Mouse (Mus musculus) CH12.LX (cell line): ENCODE measurements around the gene Rbbp8nl. TPM values are rescaled to one million over a fixed set of nuclear protein-coding genes. Genes with fewer than 3 reads are reported as not detected.

Experiments used
- DNase-seq: peaks from one replicate; pipeline ENCODE4 v3.0.0-alpha.2; 2013; ENCODE audit errors: extremely low read depth
- H3K27ac ChIP-seq: 2 replicates; pipeline ENCODE4 v1.5.1; 2012; ENCODE audit warnings: low read depth, mild to moderate bottlenecking, control low read depth, moderate library complexity; ENCODE audit not compliant: insufficient read depth
- H3K27me3 ChIP-seq: replicated peaks from 2 replicates; pipeline ENCODE3; 2012; ENCODE audit warnings: inconsistent platforms
- H3K36me3 ChIP-seq, 2 experiments: replicated peaks in 1 of 2; 2 replicates each; pipeline versions ENCODE3 to v1.6.1; 2012; ENCODE audit warnings: inconsistent platforms in 1 of 2, low read length in 1 of 2, mild to moderate bottlenecking in 1 of 2, mixed read lengths in 1 of 2, moderate library complexity in 1 of 2; ENCODE audit not compliant: control insufficient read depth in 1 of 2, insufficient read depth in 1 of 2
- H3K4me1 ChIP-seq, 2 experiments: 2 replicates each; pipeline ENCODE4 v1.6.1; 2012; ENCODE audit warnings: inconsistent platforms in 1 of 2, moderate library complexity in 1 of 2; ENCODE audit not compliant: insufficient read depth in 2 of 2, control insufficient read depth in 1 of 2
- H3K4me2 ChIP-seq: 2 replicates; pipeline ENCODE4 v1.6.1; 2012; ENCODE audit warnings: low read depth, mild to moderate bottlenecking, control low read depth; ENCODE audit not compliant: poor library complexity, insufficient read depth, severe bottlenecking
- H3K4me3 ChIP-seq, 3 experiments: fragments of 150-350 bp in 1 of 3; sonication (generic) in 1 of 3; replicated peaks in 1 of 3; 2 replicates each; pipeline versions ENCODE3 to v1.5.1; 2011 to 2012; ENCODE audit warnings: low read depth in 2 of 3, low read length in 2 of 3, mild to moderate bottlenecking in 2 of 3, moderate library complexity in 2 of 3, control low read depth in 1 of 3, improper control_type of control experiment in 1 of 3, inconsistent platforms in 1 of 3, mixed read lengths in 1 of 3; ENCODE audit not compliant: poor library complexity in 1 of 3
- H3K79me2 ChIP-seq: replicated peaks from 2 replicates; pipeline ENCODE4 v1.6.1; 2012; ENCODE audit warnings: mild to moderate bottlenecking, moderate library complexity; ENCODE audit not compliant: control insufficient read depth, poor library complexity, insufficient read depth, severe bottlenecking; ENCODE audit errors: extremely low read depth
- H3K9ac ChIP-seq: 2 replicates; pipeline ENCODE4 v1.6.1; 2012; ENCODE audit warnings: low read depth, mild to moderate bottlenecking, control low read depth, moderate library complexity; ENCODE audit not compliant: insufficient read depth
- H3K9me3 ChIP-seq: replicated peaks from 2 replicates; pipeline ENCODE3; 2012; ENCODE audit warnings: low read length, inconsistent platforms, mixed read lengths
- CHD1 ChIP-seq: IDR thresholded peaks from 2 replicates; pipeline ENCODE4 v1.6.1; 2012; ENCODE audit warnings: low read depth, low read length, improper control_type of control experiment, inconsistent platforms
- CHD2 ChIP-seq: IDR thresholded peaks from 2 replicates; pipeline ENCODE4 v1.6.1; 2011; ENCODE audit warnings: low read length, improper control_type of control experiment
- CTCF ChIP-seq, 2 experiments: IDR thresholded peaks in 1 of 2; conservative IDR thresholded peaks in 1 of 2; 2 replicates each; pipeline ENCODE4 v1.5.1; 2011 to 2012; ENCODE audit warnings: low read depth in 2 of 2, low read length in 2 of 2, improper control_type of control experiment in 1 of 2, inconsistent platforms in 1 of 2, mild to moderate bottlenecking in 1 of 2, moderate library complexity in 1 of 2
- ETS1 ChIP-seq: conservative IDR thresholded peaks from 2 replicates; pipeline ENCODE4 v1.6.1; 2012; ENCODE audit warnings: low read depth, mild to moderate bottlenecking, inconsistent platforms, low read length, improper control_type of control experiment, moderate library complexity
- IRF4 ChIP-seq: IDR thresholded peaks from 2 replicates; pipeline ENCODE4 v1.6.1; 2014; ENCODE audit warnings: low read depth, mild to moderate bottlenecking, inconsistent platforms, low read length, improper control_type of control experiment
- KAT2A ChIP-seq: IDR thresholded peaks from 2 replicates; pipeline ENCODE4 v1.6.1; 2012; ENCODE audit warnings: low read length, improper control_type of control experiment, inconsistent platforms; ENCODE audit not compliant: insufficient replicate concordance
- MXI1 ChIP-seq: IDR thresholded peaks from 2 replicates; pipeline ENCODE4 v1.6.1; 2011; ENCODE audit warnings: mild to moderate bottlenecking, low read depth, low read length, improper control_type of control experiment
- MYC ChIP-seq: IDR thresholded peaks from 2 replicates; pipeline ENCODE4 v1.6.1; 2011; ENCODE audit warnings: low read depth, mild to moderate bottlenecking, improper control_type of control experiment, low read length
- NELFE ChIP-seq: IDR thresholded peaks from 2 replicates; pipeline ENCODE4 v1.6.1; 2011; ENCODE audit warnings: low read depth, low read length, improper control_type of control experiment
- NRF1 ChIP-seq: IDR thresholded peaks from 2 replicates; pipeline ENCODE4 v1.6.1; 2014; ENCODE audit warnings: low read depth, mild to moderate bottlenecking, inconsistent platforms, low read length, improper control_type of control experiment, moderate library complexity
- PAX5 ChIP-seq: IDR thresholded peaks from 2 replicates; pipeline ENCODE4 v1.6.1; 2012; ENCODE audit warnings: low read length, inconsistent platforms, mixed read lengths
- POLR2A ChIP-seq: IDR thresholded peaks from 2 replicates; pipeline ENCODE4 v1.6.1; 2011; ENCODE audit warnings: low read depth, mild to moderate bottlenecking, improper control_type of control experiment, low read length
- RAD21 ChIP-seq: IDR thresholded peaks from 2 replicates; pipeline ENCODE4 v1.6.1; 2011; ENCODE audit warnings: low read depth, mild to moderate bottlenecking, low read length, improper control_type of control experiment, moderate library complexity
- RCOR1 ChIP-seq: conservative IDR thresholded peaks from 2 replicates; pipeline ENCODE4 v1.6.1; 2012; ENCODE audit warnings: low read depth, mild to moderate bottlenecking, inconsistent platforms, low read length, improper control_type of control experiment
- TBP ChIP-seq: conservative IDR thresholded peaks from 2 replicates; pipeline ENCODE4 v1.6.1; 2011; ENCODE audit warnings: low read depth, low read length, improper control_type of control experiment
- TCF12 ChIP-seq: IDR thresholded peaks from 2 replicates; pipeline ENCODE4 v1.6.1; 2014; ENCODE audit warnings: low read depth, mild to moderate bottlenecking, inconsistent platforms, low read length, improper control_type of control experiment
- dilution Hi-C: fragments of 300-500 bp; cut with MboI; formaldehyde crosslinking; loops from 2 replicates; pipeline ENCODE4 v1.14.3; 2020; ENCODE audit warnings: low sequenced_read_pairs; ENCODE audit not compliant: extremely low pct_unique_long_range_greater_than_20kb, extremely low pct_ligation_motif_present
- in situ Hi-C: fragments of 300-500 bp; cut with MboI; formaldehyde crosslinking; loops from 3 replicates; pipeline ENCODE4 v1.14.3; 2019; ENCODE audit warnings: low sequenced_read_pairs, low pct_ligation_motif_present, low pct_unique_long_range_greater_than_20kb, mixed read lengths
- polyA plus RNA-seq: library from polyadenylated mRNA; unstranded; fragments of >175 nt; gene quantifications from 2 replicates; pipeline ENCODE4 v1.2.1, GENCODE M21; 2012; ENCODE audit warnings: low read depth; ENCODE audit not compliant: insufficient read length
- total RNA-seq, 2 experiments: library from RNA; depleted of rRNA; stranded (reverse); fragments of 300-350 nt in 1 of 2; fragments of >200 nt in 1 of 2; gene quantifications; 2 replicates each; pipeline ENCODE4 v1.2.3; 2012 to 2014

Gene Rbbp8nl
- total and polyA plus RNA-seq, 3 experiments: not detected

GRCm38 (mm10) chr2:180228592-180228991, 61.1 kb downstream of the Rbbp8nl start:
- in situ Hi-C loops: loop anchor here (5.0 kb wide), 1 partner anchor 36 kb away; no protein-coding TSS in a partner anchor
- dilution Hi-C loops: no loop called here
- H3K4me1 ChIP-seq: peaks cover 4 to 7% of the 10 kb centered on the region in 2 experiments; a peak in 2 of 4 replicates

GRCm38 (mm10) chr2:180228060-180228458, 61.6 kb downstream of the Rbbp8nl start:
- no peak for DNase-seq
- Histone ChIP-seq H3K79me2 (no peaks in the 10 kb centered on the region), H3K9me3 (no peaks in the 10 kb centered on the region), H3K36me3 (no peaks in the 10 kb centered on the region), H3K4me1 (peaks cover 4 to 7% of the 10 kb centered on the region in 2 experiments; a peak in 2 of 4 replicates), H3K9ac (no peak overlapping the region), H3K4me2 (no peak overlapping the region)
- in situ Hi-C loops (loop anchor here (5.0 kb wide), 1 partner anchor 36 kb away; no protein-coding TSS in a partner anchor), dilution Hi-C loops (no loop called here)
- TF ChIP-seq CHD2: no peak
- no peak for TF ChIP-seq PAX5
- TF ChIP-seq RAD21: no peak
- TF ChIP-seq MXI1: no peak
- TF ChIP-seq POLR2A: no peak
- TF ChIP-seq, all 38 proteins: peak for 0
- Histone ChIP-seq H3K4me3 (no peak overlapping the region), H3K27me3 (peaks cover 84% of the 10 kb centered on the region), H3K27ac (no peak overlapping the region)

More at GRCm38 (mm10) chr2:180228592-180228991, 61.1 kb downstream of the Rbbp8nl start:
- H3K9me3 ChIP-seq: no peaks in the 10 kb centered on the region
- TF ChIP-seq CHD1: no peak
- no peak for TF ChIP-seq KAT2A
- no peak for TF ChIP-seq RCOR1
- no peak for TF ChIP-seq IRF4
- TF ChIP-seq NELFE: no peak
- no peak for TF ChIP-seq NRF1
- TF ChIP-seq TBP: no peak
- no peak for TF ChIP-seq CTCF (conservative IDR thresholded peaks at IDR 0.05 in 1 of 2, IDR thresholded peaks at IDR 0.05 in 1 of 2; ENCODE audit: low read depth in 2 of 2, low read length in 2 of 2)
- no peak for TF ChIP-seq ETS1
- TF ChIP-seq MYC: no peak
- no peak for TF ChIP-seq TCF12
- H3K4me3 ChIP-seq: no peak overlapping the region
- peaks cover 81% of the 10 kb centered on the region for H3K27me3 ChIP-seq
- no peak overlapping the region for H3K27ac ChIP-seq
- no peak overlapping the region for H3K4me2 ChIP-seq
- no peaks in the 10 kb centered on the region for H3K79me2 ChIP-seq
- no peaks in the 10 kb centered on the region for H3K36me3 ChIP-seq
- no peak for DNase-seq
- no peak overlapping the region for H3K9ac ChIP-seq

Other genes with a start within 250 kb of the Rbbp8nl start
- gene Psma7, start 247.4 kb downstream of the Rbbp8nl start, total RNA-seq (2012; rRNA removed): 443 and 533 TPM in 2 replicates
- gene Psma7, start 247.4 kb downstream of the Rbbp8nl start, total RNA-seq (2014; rRNA removed): 569 and 598 TPM in 2 replicates
- gene Psma7, start 247.4 kb downstream of the Rbbp8nl start, polyA plus RNA-seq: 418 and 466 TPM in 2 replicates
- gene Ss18l1, start 247.4 kb downstream of the Rbbp8nl start, total RNA-seq (2012; rRNA removed): 2.1 and 3.0 TPM in 2 replicates
- 2.0 TPM in 2 replicates for gene Ss18l1, start 247.4 kb downstream of the Rbbp8nl start, total RNA-seq (2014; rRNA removed)
- 1.7 and 2.1 TPM in 2 replicates for gene Ss18l1, start 247.4 kb downstream of the Rbbp8nl start, polyA plus RNA-seq
- gene Mtg2, start 219.3 kb downstream of the Rbbp8nl start, total RNA-seq (2012; rRNA removed): 24.7 and 31.8 TPM in 2 replicates
- gene Mtg2, start 219.3 kb downstream of the Rbbp8nl start, total RNA-seq (2014; rRNA removed): 24.1 and 26.5 TPM in 2 replicates
- 23.5 and 28.6 TPM in 2 replicates for gene Mtg2, start 219.3 kb downstream of the Rbbp8nl start, polyA plus RNA-seq
- not detected in 2 replicates for gene Hrh3, start 185.4 kb downstream of the Rbbp8nl start, total RNA-seq (2012; rRNA removed)
- not detected in 2 replicates for gene Hrh3, start 185.4 kb downstream of the Rbbp8nl start, total RNA-seq (2014; rRNA removed)
- gene Hrh3, start 185.4 kb downstream of the Rbbp8nl start, polyA plus RNA-seq: not detected in 2 replicates
- gene Osbpl2, start 170.6 kb downstream of the Rbbp8nl start, total RNA-seq (2012; rRNA removed): 11.4 and 12.0 TPM in 2 replicates
- 12.8 and 13.4 TPM in 2 replicates for gene Osbpl2, start 170.6 kb downstream of the Rbbp8nl start, total RNA-seq (2014; rRNA removed)
- gene Osbpl2, start 170.6 kb downstream of the Rbbp8nl start, polyA plus RNA-seq: 15.6 and 16.9 TPM in 2 replicates
- gene Adrm1, start 118.4 kb downstream of the Rbbp8nl start, total RNA-seq (2012; rRNA removed): 116 and 167 TPM in 2 replicates
- 107 and 127 TPM in 2 replicates for gene Adrm1, start 118.4 kb downstream of the Rbbp8nl start, total RNA-seq (2014; rRNA removed)
- 121 and 148 TPM in 2 replicates for gene Adrm1, start 118.4 kb downstream of the Rbbp8nl start, polyA plus RNA-seq
- 0.46 and 0.85 TPM in 2 replicates for gene Lama5, start 64.0 kb downstream of the Rbbp8nl start, total RNA-seq (2012; rRNA removed)
- 0.16 and 0.20 TPM in 2 replicates for gene Lama5, start 64.0 kb downstream of the Rbbp8nl start, total RNA-seq (2014; rRNA removed)
- 0.45 and 0.67 TPM in 2 replicates for gene Lama5, start 64.0 kb downstream of the Rbbp8nl start, polyA plus RNA-seq
- 3,654 and 3,770 TPM in 2 replicates for gene Rps21, start 32.5 kb downstream of the Rbbp8nl start, total RNA-seq (2012; rRNA removed)
- 1,686 and 1,748 TPM in 2 replicates for gene Rps21, start 32.5 kb downstream of the Rbbp8nl start, total RNA-seq (2014; rRNA removed)
- gene Rps21, start 32.5 kb downstream of the Rbbp8nl start, polyA plus RNA-seq: 705 and 1,020 TPM in 2 replicates
- gene Cables2, start 16.4 kb downstream of the Rbbp8nl start, total RNA-seq (2012; rRNA removed): 16.9 and 17.2 TPM in 2 replicates
- gene Cables2, start 16.4 kb downstream of the Rbbp8nl start, total RNA-seq (2014; rRNA removed): 13.0 and 13.3 TPM in 2 replicates
- gene Cables2, start 16.4 kb downstream of the Rbbp8nl start, polyA plus RNA-seq: 24.5 and 29.9 TPM in 2 replicates
- gene Gata5, start 44.8 kb upstream of the Rbbp8nl start, total RNA-seq (2012; rRNA removed): not detected in 2 replicates
- gene Gata5, start 44.8 kb upstream of the Rbbp8nl start, total RNA-seq (2014; rRNA removed): not detected in 2 replicates
- gene Gata5, start 44.8 kb upstream of the Rbbp8nl start, polyA plus RNA-seq: not detected in 2 replicates
- gene Slco4a1, start 166.4 kb upstream of the Rbbp8nl start, total RNA-seq (2012; rRNA removed): 3.9 and 4.8 TPM in 2 replicates
- gene Slco4a1, start 166.4 kb upstream of the Rbbp8nl start, total RNA-seq (2014; rRNA removed): 1.4 and 1.9 TPM in 2 replicates
- gene Slco4a1, start 166.4 kb upstream of the Rbbp8nl start, polyA plus RNA-seq: 4.3 and 5.4 TPM in 2 replicates
- gene Ntsr1, start 210.1 kb upstream of the Rbbp8nl start, total RNA-seq (2012; rRNA removed): not detected in 2 replicates
- not detected in 2 replicates for gene Ntsr1, start 210.1 kb upstream of the Rbbp8nl start, total RNA-seq (2014; rRNA removed)
- not detected in 2 replicates for gene Ntsr1, start 210.1 kb upstream of the Rbbp8nl start, polyA plus RNA-seq